Mouse (Mus musculus): ENCODE measurements around the gene Ssu2.
A peak's percentile ranks its signal among the peaks of the same experiment; 100 is the strongest.

The Ssu2 gene

GRCm38 (mm10) chr6:112339016-112339415 is 48.8 kb downstream of the Ssu2 start:
- no peak for DNase-seq

- DNase-seq = no peak
Measured at GRCm38 (mm10) chr6:112337667-112338066, 50.2 kb downstream of the Ssu2 start.

GRCm38 (mm10) chr6:112333930-112334329 is 53.9 kb downstream of the Ssu2 start:
- peak; percentile 46 for DNase-seq

- DNase-seq = no peak
Measured at GRCm38 (mm10) chr6:112331223-112331598, 56.6 kb downstream of the Ssu2 start.

- DNase-seq = no peak
Measured at GRCm38 (mm10) chr6:112330520-112331222, 57.2 kb downstream of the Ssu2 start.

- peak; percentile 59 for DNase-seq
Measured at GRCm38 (mm10) chr6:112327793-112328192, 60.0 kb downstream of the Ssu2 start.

- no peak for DNase-seq
Measured at GRCm38 (mm10) chr6:112325213-112325612, 62.6 kb downstream of the Ssu2 start.

GRCm38 (mm10) chr6:112322916-112323315 is 64.9 kb downstream of the Ssu2 start:
- DNase-seq = peak; percentile 4

- DNase-seq = no peak
Measured at GRCm38 (mm10) chr6:112320679-112321078, 67.1 kb downstream of the Ssu2 start.

- no peak for DNase-seq
Measured at GRCm38 (mm10) chr6:112319449-112319848, 68.4 kb downstream of the Ssu2 start.

- DNase-seq = no peak
Measured at GRCm38 (mm10) chr6:112311385-112311784, 76.4 kb downstream of the Ssu2 start.

GRCm38 (mm10) chr6:112309330-112309938 is 78.4 kb downstream of the Ssu2 start:
- DNase-seq = no peak

Data from lung, postnatal 36 days (tissue).